Mouse (Mus musculus): ENCODE results near the gene Kpnb1.

Gene Kpnb1

DNA sequence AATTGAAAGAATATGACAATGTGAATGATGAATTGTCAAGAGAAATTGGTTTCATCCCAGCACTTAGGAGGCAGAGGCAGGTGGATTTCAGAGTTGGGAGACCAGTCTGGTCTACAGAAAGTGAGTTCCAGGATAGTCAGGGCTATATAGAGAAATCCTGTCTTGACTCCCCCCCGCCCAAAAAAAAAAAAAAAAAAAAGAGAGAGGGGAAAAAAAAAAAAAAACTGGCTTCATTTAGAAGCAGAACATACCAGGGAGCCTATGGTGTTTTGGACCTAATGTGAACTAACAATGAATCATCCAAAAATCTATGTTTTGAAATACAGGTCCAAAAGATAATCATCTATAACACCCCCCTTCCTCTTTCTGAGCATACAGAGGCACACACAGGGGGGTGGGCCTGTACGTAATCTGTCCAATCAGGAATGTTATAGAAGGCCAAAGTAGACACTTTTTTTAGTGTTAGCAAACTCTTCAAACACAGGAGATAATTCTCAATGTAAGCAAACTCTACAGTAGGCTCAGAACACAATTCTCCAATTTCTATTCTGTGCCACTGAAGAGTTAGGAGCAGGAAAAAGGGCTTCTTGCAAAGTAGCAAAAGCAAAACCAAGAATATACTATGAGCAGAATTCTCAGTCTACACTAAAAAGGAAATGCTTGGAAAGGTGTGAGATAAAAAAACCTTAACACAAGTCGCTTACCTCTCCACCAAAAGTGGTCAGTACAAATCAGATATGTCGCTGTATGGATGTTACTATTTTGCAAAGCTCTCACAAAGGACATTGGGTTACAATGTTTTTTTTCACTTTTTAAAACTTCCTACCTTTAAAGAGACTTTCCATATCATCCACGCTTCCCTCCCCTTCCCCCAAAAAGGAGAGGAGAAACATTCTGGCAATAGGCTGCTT, 1.7 kb downstream of the Kpnb1 start:
- no peak for DNase-seq (ENCODE audit: low spot score in 2 of 2)

DNA sequence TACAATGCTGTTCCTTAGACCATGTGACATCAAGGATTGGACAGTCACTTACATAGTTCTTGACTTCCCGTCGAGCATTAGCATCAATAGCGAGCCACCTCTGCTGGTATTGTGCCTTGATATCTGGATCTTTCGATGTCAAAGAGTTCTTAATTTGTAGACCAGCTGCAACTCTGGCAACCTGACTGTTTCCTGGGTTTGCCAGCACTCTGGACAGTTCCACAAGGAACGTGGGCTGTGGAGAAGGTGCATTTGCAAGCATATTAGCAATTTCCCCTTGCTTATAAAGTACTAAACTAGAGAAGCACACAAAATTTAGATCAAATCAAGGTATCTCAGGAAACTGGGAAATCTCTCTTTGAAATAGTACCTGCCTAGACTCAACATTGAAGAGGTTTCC, 2.8 kb downstream of the Kpnb1 start:
- no peak for DNase-seq (ENCODE audit: low spot score in 2 of 2)

DNA sequence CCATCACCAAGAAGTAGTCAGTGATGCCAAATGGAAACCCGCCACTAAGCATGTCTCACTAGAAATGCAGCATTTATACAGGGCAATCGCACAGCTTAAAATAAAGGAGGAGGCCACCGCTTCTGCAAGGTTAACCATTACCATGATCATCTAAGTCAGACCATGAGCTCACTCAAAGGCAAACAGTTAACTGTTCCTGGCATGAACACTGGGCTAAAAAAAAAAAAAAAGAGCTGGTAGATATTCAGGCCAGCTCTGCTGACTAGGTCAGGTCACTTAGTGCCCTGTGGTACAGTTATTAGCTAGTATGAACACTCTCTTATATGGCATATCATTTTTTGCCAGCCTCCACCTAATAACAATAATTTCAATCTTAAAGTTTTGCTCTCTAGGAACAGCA, 5.2 kb downstream of the Kpnb1 start:
- no peak for DNase-seq (ENCODE audit: low spot score in 2 of 2)

DNA sequence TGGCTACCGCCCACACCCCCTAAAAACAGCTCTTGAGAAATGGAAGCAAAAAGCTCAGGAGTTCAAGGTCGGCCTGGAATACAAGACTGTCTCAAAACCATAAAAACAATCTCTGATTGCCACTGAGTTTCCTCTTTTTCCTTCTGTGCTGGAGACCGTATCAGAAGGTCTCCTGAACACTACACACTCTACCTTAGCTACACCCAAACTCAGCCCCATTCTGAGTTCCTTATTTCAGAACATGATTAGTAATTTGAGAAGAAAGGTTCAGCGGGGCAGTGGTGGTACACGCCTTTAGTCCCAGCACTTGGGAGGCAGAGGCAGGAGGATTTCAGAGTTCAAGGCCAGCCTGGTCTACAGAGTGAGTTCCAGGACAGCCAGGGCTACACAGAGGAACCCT, 6.6 kb downstream of the Kpnb1 start:
- no peak for DNase-seq (ENCODE audit: low spot score in 2 of 2)

DNA sequence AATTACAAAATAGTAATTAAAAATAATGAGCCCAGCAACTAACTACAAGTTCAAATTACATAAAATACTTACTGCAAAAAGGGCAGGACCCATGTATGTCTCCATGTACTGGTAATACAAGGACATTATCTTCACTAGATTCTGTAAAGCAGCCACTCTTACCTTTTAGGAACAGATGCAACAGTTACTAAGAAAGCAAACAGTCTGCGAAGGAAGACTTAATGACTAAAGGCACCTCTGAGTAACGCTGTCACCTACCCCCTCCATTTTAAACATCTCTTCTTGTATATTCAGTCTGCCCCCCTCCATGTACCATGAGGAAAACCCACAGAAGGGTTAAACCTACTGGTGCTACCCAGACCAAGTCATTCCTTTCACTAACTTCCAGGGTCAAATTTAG, 9.5 kb downstream of the Kpnb1 start:
- DNase-seq (ENCODE audit: low spot score in 2 of 2) = no peak

DNA sequence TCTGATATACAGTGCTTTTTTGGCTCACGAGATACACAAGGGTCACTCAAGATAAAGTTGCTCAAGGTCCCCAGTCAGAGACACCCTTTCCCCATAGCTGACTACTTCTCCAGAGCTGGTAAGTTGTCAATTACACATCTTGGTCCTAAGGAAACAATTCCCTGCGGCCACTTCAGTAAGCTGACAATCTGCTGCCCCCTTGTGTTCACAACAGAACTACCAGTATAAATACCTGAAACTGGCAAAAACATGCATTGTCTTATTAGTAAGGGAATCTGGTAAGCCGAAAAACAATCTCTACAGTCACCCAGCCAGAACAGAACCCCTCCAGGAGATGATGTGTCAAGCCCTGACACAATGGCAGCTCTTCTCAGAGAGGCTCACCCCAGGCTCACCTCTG, 10.8 kb downstream of the Kpnb1 start:
- peak in 1 of 2 experiments; percentile 21 for DNase-seq (ENCODE audit: low spot score in 2 of 2)

DNA sequence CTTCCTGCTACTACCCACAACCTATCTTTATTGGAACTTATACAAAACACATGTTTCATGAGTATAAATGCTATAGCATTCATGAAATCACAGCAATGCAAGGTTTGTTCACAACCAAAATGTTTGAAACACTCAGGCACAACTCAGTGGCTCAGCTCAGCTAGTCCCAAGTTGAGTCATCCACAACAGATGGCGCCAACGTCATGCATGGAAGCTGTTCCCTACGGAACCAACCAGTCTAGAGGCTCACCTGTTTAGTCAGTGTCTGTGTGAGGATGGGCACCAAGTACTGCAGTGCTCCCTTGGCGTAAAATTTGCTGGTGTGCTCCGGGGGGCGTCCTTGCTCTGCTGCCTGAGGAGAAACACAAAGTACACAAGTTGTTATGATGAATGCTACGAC, 12.2 kb downstream of the Kpnb1 start:
- DNase-seq (ENCODE audit: low spot score in 2 of 2) = no peak

DNA sequence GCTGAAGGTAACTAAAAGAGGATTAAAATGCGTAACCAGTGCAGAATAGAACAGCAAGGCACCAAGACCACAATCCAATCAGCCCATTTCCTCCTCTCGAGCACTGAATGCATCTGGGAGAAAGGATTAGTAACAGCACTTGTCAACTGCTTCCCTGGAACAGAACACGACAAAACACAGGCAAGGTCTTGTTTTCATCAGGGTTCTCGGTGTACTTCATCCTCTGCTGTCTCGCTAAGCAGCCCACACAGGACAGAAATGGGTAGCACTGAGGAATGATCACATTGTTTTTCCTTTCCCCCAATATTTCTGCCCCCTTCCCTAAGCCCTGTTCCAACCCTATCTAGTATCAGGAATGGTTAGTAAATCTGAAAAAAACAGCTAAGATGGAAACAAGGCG, 27.3 kb downstream of the Kpnb1 start:
- no peak for DNase-seq (ENCODE audit: low spot score in 2 of 2)

DNA sequence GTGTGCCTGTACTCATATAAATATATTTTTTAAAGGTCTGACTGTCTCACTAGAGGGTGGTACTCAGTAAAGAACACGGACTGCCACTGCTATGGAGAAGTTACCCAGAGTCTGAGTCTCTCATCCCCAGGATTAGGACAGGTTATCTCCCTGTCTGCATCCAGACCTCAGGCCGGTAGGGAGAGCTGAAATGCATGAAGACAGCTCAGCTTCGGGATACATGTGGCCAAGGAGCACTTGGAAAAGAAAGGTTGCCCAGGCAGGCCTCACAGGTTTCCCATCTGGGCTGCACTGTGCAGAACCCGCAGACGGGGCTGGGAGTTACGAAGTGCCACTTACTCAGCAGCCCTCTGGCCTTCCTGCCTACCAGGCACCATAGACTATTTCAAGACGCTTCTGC, 30.7 kb downstream of the Kpnb1 start:
- no peak for DNase-seq (ENCODE audit: low spot score in 2 of 2)

DNA sequence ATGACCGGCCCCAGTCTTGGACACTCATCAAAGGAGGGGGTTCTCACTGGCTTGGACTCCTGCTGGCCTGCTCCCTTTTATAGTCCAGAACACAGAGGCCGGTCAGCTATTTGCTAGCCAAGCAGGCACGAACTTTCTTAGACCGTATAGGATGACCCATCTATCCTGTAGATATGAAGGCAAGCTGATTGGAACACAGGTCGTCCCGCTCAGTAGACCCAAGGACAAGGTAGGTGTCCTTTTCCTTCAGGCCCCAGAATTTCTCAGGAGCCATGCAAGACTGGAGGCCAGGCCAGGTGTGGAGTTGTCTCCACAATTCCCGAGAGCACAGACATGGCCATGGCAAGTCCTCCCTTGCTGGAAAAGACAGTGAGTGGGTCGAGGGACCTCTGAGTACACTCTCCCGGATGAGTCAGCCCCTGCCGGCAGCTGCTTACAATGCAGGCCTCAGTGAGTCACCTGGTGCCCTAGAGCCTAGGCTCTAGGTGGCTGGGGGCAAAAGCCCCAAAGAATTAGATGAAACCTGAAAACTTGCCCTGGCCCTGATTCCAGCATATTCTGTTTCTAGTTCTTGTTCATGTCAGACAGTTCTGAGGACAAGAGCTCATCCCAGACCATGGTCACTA, 34.9 kb downstream of the Kpnb1 start:
- no peak for DNase-seq (ENCODE audit: low spot score in 2 of 2)

DNA sequence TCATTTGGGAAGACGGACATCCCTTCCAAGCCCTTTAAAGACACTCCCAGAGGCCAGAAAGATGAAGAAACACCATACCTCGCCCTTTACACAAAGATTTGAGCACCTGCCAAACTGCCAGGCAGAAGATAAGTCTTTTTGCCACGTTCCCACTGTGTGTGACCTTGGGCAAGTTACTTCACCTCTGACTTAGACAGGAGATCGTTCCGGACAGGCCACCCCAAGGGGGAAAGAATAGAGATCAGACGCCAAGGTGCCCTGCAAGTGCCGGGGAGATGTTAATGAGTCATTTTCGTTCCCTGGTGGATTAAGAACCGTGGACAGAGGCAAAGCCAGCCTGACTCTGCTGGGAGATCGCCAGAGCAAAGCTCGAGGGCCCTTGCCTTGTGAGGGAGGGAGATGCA, 35.7 kb downstream of the Kpnb1 start:
- peak in 1 of 2 experiments; percentile 33 for DNase-seq (ENCODE audit: low spot score in 2 of 2)

DNA sequence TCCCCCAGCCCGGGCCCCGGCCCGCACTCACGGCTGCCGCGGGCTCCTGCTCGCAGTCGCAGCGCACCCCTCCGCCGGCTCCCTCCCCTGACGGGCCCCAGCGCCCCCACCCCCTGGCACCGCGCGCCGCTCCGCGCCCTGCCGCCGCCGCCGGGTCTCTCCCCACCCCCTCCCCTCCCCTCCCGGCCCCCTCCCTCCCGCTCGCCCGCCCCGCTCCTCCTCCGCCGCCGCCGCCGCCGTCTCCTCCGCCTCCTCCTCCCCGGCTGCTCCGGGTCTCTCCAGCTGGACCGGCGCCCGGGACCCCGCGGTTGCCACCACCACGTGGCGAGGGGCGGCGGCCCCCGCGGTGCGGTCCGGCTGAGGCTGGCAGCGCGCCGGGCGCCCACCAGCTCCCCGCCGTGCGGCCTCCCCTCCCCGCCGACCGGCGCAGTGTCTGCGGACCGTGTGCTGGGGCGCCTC, 36.3 kb downstream of the Kpnb1 start, which contains the start of gene Tbkbp1:
TSS of gene Tbkbp1 (minus strand) at position 153 of the 459 bp plus-strand sequence.
- peak in 1 of 2 experiments; percentile 69 for DNase-seq (ENCODE audit: low spot score in 2 of 2)

DNA sequence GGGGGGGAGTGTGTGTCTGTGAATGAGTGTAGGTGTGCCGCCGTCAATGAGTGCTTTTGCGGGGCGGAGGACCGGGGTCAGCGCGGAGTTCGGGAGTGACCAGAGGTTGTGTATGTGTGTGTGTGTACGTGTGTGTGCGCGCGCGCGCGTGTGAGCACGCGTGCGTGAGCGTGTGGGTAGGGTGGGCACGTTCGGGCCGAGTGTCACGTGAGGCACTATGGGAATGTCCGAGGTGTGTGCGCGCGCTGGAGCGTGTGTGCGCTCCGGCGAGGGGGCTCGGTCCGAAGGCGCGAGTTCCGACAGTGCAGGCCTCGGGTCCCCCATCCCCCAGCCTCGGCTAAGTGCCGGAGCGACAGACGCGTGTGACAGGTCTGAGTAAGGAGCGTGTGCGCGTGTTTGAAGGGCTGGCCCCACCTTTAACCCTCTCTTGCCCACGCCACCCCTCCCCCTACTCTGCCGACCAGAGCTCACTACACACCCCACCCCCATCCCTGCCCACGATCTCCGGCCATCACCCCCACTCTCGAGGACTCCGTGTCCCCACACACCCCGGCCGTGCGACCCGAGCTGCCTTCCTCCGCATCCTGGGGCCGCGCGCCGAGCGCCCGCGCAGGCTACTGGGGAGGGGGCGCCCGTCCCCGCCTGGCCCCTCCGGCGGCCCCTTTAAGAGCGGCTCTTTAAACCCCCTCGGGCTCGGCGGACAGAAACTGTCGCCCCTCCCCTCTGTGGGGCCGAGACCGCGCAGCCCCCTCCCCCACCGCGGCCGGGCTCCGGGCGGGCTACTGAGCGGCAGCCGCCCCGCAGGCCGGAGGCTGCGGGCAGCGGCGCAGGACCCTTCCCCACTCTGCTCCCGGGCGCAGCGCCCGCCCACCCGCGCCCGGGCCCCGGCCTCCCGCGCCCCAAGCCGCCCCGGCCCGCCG, 37.0 kb downstream of the Kpnb1 start:
- peak; percentile 58 to 80 for DNase-seq (ENCODE audit: low spot score in 2 of 2)

DNA sequence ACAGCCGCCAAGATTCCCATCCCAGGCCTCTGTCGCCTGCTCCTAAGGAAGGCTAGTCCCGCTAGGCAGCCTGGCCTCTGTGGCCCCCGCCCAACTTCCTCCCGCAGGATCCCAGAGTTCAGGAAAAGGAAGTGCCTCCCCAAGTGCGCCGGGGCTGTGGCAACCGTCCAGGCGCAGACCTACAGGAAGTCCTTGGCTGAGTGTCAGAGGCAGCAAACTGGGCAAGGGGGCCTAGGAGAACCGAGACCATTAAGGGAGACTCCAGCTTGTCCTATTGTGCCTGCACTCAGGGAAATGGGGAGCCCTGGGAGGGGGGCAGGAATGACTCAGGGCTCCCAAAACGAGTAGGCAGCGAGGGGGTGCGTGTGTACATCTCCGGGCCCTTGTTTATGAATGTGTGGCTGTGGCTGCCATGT, 37.7 kb downstream of the Kpnb1 start:
- peak in 1 of 2 experiments; percentile 57 for DNase-seq (ENCODE audit: low spot score in 2 of 2)

DNA sequence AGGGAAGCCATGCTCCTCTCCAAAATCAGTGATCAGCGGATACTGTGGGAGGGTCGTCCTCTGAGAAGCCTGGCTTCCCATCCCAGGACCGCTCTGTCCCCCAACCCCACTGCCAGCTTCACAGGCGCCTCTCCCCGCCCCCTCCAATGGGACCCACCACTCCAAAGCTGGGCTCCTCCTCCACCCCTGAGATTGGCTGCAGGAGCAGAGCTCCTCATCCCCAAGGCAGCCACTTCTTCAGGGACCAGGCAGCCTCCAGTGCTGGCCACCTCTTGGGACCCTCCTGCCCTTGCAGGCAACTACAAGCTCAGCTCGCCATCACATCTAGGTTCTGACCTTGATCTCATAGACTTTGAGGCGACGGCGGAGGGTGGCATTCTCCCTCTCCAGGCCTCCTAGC, 38.7 kb downstream of the Kpnb1 start:
- DNase-seq (ENCODE audit: low spot score in 2 of 2) = no peak

DNA sequence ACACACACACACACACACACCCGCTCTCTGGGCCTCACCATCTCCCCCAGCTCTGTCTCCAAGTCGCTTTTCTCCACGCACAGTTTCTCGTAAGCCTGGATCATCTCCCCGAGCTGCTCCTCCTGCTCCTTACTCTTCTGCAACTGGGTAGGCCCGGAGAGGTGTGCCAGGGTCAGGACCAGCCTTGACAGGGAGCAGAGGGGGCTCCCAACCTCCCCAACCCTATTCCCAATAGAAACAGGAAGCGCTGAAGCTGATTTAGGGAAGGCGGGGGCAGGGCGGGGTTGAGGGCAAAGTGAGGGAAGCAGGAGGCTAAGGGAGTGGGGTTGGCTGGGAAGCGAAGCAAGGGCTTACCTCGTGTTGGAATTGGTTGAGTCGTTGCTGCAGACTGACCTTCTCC, 39.1 kb downstream of the Kpnb1 start:
- DNase-seq (ENCODE audit: low spot score in 2 of 2) = no peak

DNA sequence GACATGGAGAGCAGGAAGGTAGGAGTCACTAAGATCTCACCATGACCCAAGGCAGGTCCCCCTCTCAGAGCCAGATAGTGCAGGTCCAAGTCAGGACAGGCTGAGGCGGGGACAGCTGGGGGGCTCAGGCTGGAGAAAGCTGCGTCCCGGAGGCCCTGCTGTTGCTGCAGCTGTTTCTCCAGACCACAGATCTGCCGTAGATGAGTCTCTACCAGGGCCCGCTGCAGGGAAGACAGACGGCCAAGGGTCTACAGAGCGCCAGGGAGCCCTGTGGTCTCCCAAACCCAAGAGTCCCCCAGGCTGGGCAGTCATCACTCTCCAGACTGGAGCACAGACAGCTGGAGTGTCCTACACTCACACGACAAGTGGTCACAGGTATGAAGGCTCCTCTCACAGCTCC, 40.3 kb downstream of the Kpnb1 start:
- no peak for DNase-seq (ENCODE audit: low spot score in 2 of 2)

DNA sequence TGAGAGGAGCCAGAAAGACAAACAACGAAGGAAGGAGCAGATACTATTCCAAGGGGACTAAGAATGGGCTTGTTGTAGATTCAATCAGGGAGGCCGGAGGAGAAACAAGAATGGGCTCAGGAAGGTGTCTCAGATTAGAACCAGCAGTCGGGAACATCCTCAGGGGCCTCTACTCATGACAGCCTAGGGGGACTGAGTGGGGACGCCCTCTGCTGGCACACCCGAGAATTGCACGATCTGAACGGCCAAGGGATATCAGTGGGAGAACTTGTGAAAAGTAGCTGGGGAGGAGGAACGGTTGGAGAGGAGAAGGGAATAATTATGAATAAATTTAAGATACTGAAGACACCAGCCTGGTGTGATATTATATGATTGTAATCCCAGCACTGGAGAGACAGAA, 41.0 kb downstream of the Kpnb1 start:
- peak; percentile 84 to 86 for DNase-seq (ENCODE audit: low spot score in 2 of 2)

DNA sequence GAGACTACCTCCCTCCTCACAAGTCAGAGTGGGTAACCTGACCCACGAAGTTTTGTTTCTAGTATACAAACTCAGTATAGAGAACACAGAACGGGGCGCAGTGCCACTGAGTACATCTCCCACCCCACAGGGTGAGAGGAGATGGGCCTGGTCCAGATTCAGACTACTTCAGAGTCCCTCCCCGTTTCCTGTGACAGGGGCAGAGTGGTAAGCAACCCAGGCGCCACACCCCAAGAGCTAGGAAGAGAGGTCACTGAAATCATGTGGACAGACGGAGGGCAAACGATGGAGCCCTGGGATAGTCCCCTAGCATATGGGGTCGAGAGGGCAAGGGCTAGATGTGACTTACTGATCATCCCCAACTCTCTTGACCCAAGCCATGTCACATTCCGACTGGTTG, 41.7 kb downstream of the Kpnb1 start:
- DNase-seq (ENCODE audit: low spot score in 2 of 2) = no peak

DNA sequence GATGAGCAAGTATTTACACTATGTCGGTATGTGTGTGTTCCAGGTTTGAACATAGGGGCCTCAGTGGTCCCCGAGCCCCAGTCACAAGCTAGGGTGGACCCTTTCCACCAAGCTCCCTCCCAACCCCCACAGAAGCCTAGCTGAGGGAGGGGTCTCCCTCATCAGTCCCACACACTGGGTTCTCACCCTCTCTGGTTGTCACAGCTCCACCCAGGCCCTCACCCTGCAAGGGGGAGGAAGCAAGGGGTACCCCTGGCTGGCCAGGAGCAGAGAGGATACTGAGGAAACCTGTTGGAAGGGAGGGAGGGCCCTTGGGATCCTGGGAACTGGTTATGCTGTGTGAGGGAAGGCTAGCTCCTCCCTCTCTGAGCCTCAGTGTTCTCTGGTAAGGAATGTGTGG, 42.4 kb downstream of the Kpnb1 start:
- no peak for DNase-seq (ENCODE audit: low spot score in 2 of 2)

DNA sequence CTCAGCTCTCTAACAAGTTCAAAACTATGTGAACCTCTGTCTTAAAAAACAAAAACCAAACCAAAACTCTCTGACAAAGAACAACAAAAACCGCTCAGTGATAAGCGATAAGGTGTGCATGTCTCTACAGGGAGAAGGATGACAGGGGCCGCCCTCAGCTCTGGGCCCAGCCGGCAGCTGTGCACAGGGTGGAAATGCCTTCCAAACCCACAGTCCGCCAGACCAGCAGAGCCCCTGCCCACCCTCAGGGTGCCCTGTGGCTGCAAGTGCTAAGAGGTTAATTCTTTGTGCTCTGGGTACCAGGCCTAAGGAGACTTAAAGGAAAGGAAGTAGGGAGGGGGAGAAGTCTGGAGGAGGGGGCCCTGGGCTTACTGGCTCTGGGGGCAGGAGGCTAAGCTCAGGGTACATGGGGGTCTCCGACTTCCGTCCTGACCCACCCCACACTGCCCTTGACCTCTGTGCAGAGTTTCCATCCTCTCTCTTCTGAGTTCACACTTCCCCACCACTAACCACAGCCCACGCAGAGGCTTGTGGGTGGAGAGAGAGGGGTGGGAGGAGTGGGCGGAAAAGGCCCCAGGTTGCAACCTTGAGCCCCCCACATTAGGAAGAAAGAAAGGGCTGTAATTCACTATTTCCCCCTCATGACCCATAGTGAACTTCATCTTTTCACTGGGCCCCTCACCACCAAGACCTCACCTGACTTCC, 44.3 kb downstream of the Kpnb1 start:
- DNase-seq (ENCODE audit: low spot score in 2 of 2) = no peak

Data from cerebellum, postnatal 4 days (tissue).